Mouse (Mus musculus) kidney, adult 9 months (tissue): ENCODE measurements around the gene Itgb1.

Source experiments
- DNase-seq: peaks from one replicate; pipeline ENCODE4 v3.0.0; 2022

Gene Itgb1

GRCm38 (mm10) chr8:128684609-128685506 lies 596 bp upstream of the Itgb1 start:
- no peak for DNase-seq

- DNase-seq: no peak
Observed at GRCm38 (mm10) chr8:128686429-128686990, 1.1 kb downstream of the Itgb1 start.

- no peak for DNase-seq
Observed at GRCm38 (mm10) chr8:128688679-128689078, 3.2 kb downstream of the Itgb1 start.

- no peak for DNase-seq
Observed at GRCm38 (mm10) chr8:128690056-128690455, 4.6 kb downstream of the Itgb1 start.

- DNase-seq: no peak
Observed at GRCm38 (mm10) chr8:128696701-128697397, 11.4 kb downstream of the Itgb1 start.

- no peak for DNase-seq
Observed at GRCm38 (mm10) chr8:128697945-128698344, 12.5 kb downstream of the Itgb1 start.

GRCm38 (mm10) chr8:128704376-128704775 lies 18.9 kb downstream of the Itgb1 start:
- no peak for DNase-seq

- no peak for DNase-seq
Observed at GRCm38 (mm10) chr8:128704836-128705235, 19.4 kb downstream of the Itgb1 start.

GRCm38 (mm10) chr8:128709261-128709660 lies 23.8 kb downstream of the Itgb1 start:
- peak; percentile 91 for DNase-seq

GRCm38 (mm10) chr8:128716184-128716583 lies 30.7 kb downstream of the Itgb1 start:
- DNase-seq: no peak

GRCm38 (mm10) chr8:128724819-128725218 lies 39.4 kb downstream of the Itgb1 start:
- DNase-seq: peak; percentile 29

GRCm38 (mm10) chr8:128727213-128727612 lies 41.8 kb downstream of the Itgb1 start:
- DNase-seq: peak; percentile 9

GRCm38 (mm10) chr8:128732254-128732653 lies 46.8 kb downstream of the Itgb1 start:
- DNase-seq: no peak

- DNase-seq: no peak
Observed at GRCm38 (mm10) chr8:128734118-128734517, 48.7 kb downstream of the Itgb1 start.

GRCm38 (mm10) chr8:128735692-128736091 lies 50.2 kb downstream of the Itgb1 start:
- DNase-seq: no peak
